Mouse (Mus musculus): Measurements from ENCODE around the gene Atp5d. TPM values are rescaled to one million over a fixed set of nuclear protein-coding genes. Genes with fewer than 3 reads are reported as not detected.

Atp5d gene
- polyA plus RNA-seq, 1 experiment from 2014 or later = 861 TPM

- no peaks in the 10 kb centered on the region for H3K9me3 ChIP-seq (replicated peaks)
- peak overlapping the region; percentile 98; the same call in 1 of the 2 replicates for H3K27ac ChIP-seq (ENCODE audit: poor library complexity, severe bottlenecking)
- peaks cover 78% of the 10 kb centered on the region for H3K4me1 ChIP-seq (replicated peaks)
- WGBS = 84% methylated on average over 7 of the region's 7 CpGs
- H3K9ac ChIP-seq = peak overlapping the region; percentile 100; the same call in 1 of the 2 replicates
- 0 out of 2 replicates have a peak overlapping the region, but pooled peaks have one; percentile 0 for H3K4me3 ChIP-seq
- H3K4me2 ChIP-seq = no peak overlapping the region
- no peaks in the 10 kb centered on the region for H3K27me3 ChIP-seq (replicated peaks)
- no peak for ATAC-seq (ENCODE audit: insufficient number of reproducible peaks, low FRiP score)
- H3K36me3 ChIP-seq = peaks cover 81% of the 10 kb centered on the region
Observed at GRCm38 (mm10) chr10:80154384-80154783, 16.0 kb downstream of the Atp5d start.

GRCm38 (mm10) chr10:80155277-80155676 lies 16.8 kb downstream of the Atp5d start:
- peaks cover 74% of the 10 kb centered on the region for H3K36me3 ChIP-seq
- H3K9me3 ChIP-seq (replicated peaks) = no peaks in the 10 kb centered on the region
- no peak overlapping the region for H3K4me2 ChIP-seq
- peaks cover 83% of the 10 kb centered on the region for H3K4me1 ChIP-seq (replicated peaks)
- no peak overlapping the region for H3K4me3 ChIP-seq
- H3K27ac ChIP-seq (ENCODE audit: poor library complexity, severe bottlenecking) = peak overlapping the region; percentile 19
- 48% methylated on average over 1 of the region's 1 CpGs for WGBS
- ATAC-seq (ENCODE audit: insufficient number of reproducible peaks, low FRiP score) = no peak
- H3K27me3 ChIP-seq (replicated peaks) = no peaks in the 10 kb centered on the region
- peak overlapping the region; percentile 100 for H3K9ac ChIP-seq

GRCm38 (mm10) chr10:80156002-80156751 lies 17.7 kb downstream of the Atp5d start:
- Histone ChIP-seq H3K4me2 (no peak overlapping the region), H3K4me3 (no peak overlapping the region), H3K27me3 (replicated peaks) (no peaks in the 10 kb centered on the region), H3K4me1 (replicated peaks) (peaks cover 92% of the 10 kb centered on the region), H3K9ac (peak overlapping the region; percentile 45), H3K36me3 (peaks cover 67% of the 10 kb centered on the region), H3K9me3 (replicated peaks) (no peaks in the 10 kb centered on the region), H3K27ac (ENCODE audit: poor library complexity, severe bottlenecking) (peak overlapping the region; percentile 97)
- no peak for ATAC-seq (ENCODE audit: insufficient number of reproducible peaks, low FRiP score)
- WGBS = 83% methylated on average over 29 of the region's 29 CpGs

DNA sequence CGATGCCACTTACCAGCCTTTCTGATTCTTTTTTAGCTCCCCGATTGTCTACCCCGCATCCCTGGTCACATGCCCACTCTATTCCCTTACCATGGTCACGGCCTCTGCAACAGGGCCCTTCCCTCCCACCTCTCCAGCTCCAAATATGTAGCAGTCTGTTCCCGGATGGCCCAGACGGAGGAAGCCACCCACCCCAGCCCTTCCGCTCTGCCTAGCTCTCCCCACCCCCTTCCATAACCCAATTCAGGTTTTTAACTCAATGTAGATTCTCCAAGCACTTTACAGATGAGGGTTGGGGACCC lies 18.3 kb downstream of the Atp5d start:
- no peak for ATAC-seq (ENCODE audit: insufficient number of reproducible peaks, low FRiP score)
- no peak overlapping the region for H3K4me3 ChIP-seq
- H3K4me2 ChIP-seq = no peak overlapping the region
- H3K27ac ChIP-seq (ENCODE audit: poor library complexity, severe bottlenecking) = peak overlapping the region; percentile 97
- WGBS = 55% methylated on average over 7 of the region's 7 CpGs
- peaks cover 95% of the 10 kb centered on the region for H3K4me1 ChIP-seq (replicated peaks)
- H3K27me3 ChIP-seq (replicated peaks) = no peaks in the 10 kb centered on the region
- H3K9me3 ChIP-seq (replicated peaks) = no peaks in the 10 kb centered on the region
- peak overlapping the region; percentile 45 for H3K9ac ChIP-seq
- peaks cover 62% of the 10 kb centered on the region for H3K36me3 ChIP-seq

GRCm38 (mm10) chr10:80157141-80157929 lies 18.9 kb downstream of the Atp5d start:
- peaks cover 95% of the 10 kb centered on the region for H3K4me1 ChIP-seq (replicated peaks)
- no peaks in the 10 kb centered on the region for H3K27me3 ChIP-seq (replicated peaks)
- no peak for ATAC-seq (ENCODE audit: insufficient number of reproducible peaks, low FRiP score)
- H3K4me3 ChIP-seq = no peak overlapping the region
- H3K4me2 ChIP-seq = 0 out of 2 replicates have a peak overlapping the region, but pooled peaks have one; percentile 11
- H3K36me3 ChIP-seq = peaks cover 56% of the 10 kb centered on the region
- WGBS = 52% methylated on average over 15 of the region's 15 CpGs
- no peaks in the 10 kb centered on the region for H3K9me3 ChIP-seq (replicated peaks)
- H3K27ac ChIP-seq (ENCODE audit: poor library complexity, severe bottlenecking) = peak overlapping the region; percentile 97
- H3K9ac ChIP-seq = peak overlapping the region; percentile 48; the same call in 1 of the 2 replicates

DNA sequence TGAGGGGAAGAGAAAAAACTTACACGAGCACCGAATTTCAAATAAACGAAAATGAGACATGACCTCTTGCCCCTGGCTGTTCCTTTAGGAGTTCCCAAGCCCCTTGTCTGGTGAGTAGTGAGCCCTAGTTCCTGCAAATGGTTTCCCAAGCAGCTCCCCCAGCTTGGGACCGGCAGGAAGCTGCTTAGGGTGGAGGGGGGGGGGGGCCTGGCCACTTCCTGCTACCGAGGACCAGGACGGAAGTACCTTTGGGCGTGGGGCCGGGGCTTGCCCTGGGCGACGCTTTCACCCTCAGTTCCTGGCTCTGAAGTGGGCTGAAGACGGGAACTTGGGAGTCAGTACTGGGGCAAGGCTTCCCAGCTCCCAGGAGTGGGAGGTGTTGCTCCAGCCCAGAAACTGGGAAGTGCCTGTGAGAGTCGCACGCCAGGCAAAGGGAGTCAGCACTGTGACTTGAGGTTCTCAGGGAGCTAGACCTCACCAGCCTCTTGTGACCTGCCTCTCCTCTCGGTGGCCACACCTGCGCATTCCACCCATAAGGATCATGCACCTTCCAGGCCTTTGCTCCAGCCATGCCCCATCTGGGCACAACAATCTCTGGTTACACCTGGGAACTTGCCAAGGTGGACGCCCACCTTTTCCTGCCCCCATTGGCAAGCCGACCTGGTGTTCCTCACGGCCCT lies 20.0 kb downstream of the Atp5d start:
- no peak for ATAC-seq (ENCODE audit: insufficient number of reproducible peaks, low FRiP score)
- Histone ChIP-seq H3K4me3 (0 out of 2 replicates have a peak overlapping the region, but pooled peaks have one; percentile 41), H3K4me1 (replicated peaks) (peaks cover 95% of the 10 kb centered on the region), H3K36me3 (peaks cover 45% of the 10 kb centered on the region), H3K27me3 (replicated peaks) (no peaks in the 10 kb centered on the region), H3K27ac (ENCODE audit: poor library complexity, severe bottlenecking) (peak overlapping the region; percentile 97), H3K9me3 (replicated peaks) (no peaks in the 10 kb centered on the region), H3K4me2 (peak overlapping the region; percentile 86), H3K9ac (peak overlapping the region; percentile 40; the same call in 1 of the 2 replicates)
- 12% methylated on average over 18 of the region's 18 CpGs for WGBS

GRCm38 (mm10) chr10:80159021-80159560 lies 20.7 kb downstream of the Atp5d start:
- peak; percentile 2; the same call in 1 of the 2 replicates for ATAC-seq (ENCODE audit: insufficient number of reproducible peaks, low FRiP score)
- H3K4me3 ChIP-seq = peak overlapping the region; percentile 41
- no peaks in the 10 kb centered on the region for H3K27me3 ChIP-seq (replicated peaks)
- H3K4me1 ChIP-seq (replicated peaks) = peaks cover 94% of the 10 kb centered on the region
- peak overlapping the region; percentile 40 for H3K9ac ChIP-seq
- H3K4me2 ChIP-seq = peak overlapping the region; percentile 86
- 8% methylated on average over 12 of the region's 12 CpGs for WGBS
- peaks cover 38% of the 10 kb centered on the region for H3K36me3 ChIP-seq
- H3K9me3 ChIP-seq (replicated peaks) = no peaks in the 10 kb centered on the region
- H3K27ac ChIP-seq (ENCODE audit: poor library complexity, severe bottlenecking) = peak overlapping the region; percentile 97

DNA sequence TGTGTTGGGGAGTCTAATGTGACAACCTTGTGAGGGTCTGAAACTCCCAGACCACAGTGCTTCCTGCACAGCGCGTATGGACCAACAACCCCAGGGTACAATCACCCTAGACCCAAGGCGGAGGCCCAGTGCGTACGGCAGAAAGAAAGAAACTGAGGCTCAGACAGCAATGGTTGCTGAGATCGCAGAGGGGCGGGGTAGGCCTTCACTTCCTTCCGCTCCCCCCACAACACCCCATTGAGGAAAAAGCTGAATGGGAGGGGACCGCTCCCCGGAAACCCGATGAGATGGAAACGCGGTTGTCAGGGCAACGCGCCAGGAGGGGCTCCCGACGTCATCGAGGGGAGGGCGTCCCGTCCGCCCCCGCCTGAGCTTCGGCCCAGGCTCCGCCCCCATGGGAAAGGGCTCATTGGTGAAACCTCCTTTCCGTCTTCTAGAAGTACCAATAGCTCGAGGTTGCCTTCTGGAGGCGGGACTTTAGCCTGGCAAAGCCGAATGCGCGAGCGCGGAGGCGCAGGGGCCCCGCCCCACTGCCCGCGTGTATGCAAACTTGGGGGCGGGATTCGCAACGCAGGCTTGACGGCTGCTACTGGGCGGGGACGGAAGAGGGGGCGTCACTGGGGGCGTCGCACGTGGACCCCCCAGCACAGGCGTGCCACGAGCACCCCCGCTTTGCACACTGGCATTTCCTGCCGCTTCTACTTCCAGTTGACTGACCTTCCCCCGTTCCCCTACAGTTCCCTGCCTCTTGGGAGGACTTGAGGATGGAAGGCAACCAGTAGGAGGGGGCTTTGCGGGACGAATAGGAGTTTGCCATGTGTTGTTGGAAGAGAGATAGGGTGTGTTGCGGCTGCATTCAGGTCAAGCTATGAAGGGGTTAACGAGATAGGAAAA lies 21.4 kb downstream of the Atp5d start:
- H3K27ac ChIP-seq (ENCODE audit: poor library complexity, severe bottlenecking) = peak overlapping the region; percentile 97
- ATAC-seq (ENCODE audit: insufficient number of reproducible peaks, low FRiP score) = peak; percentile 83
- under 1% methylated on average over 55 of the region's 55 CpGs for WGBS
- no peaks in the 10 kb centered on the region for H3K9me3 ChIP-seq (replicated peaks)
- no peaks in the 10 kb centered on the region for H3K27me3 ChIP-seq (replicated peaks)
- H3K4me2 ChIP-seq = peak overlapping the region; percentile 86
- peak overlapping the region; percentile 41 for H3K4me3 ChIP-seq
- H3K9ac ChIP-seq = peak overlapping the region; percentile 78
- H3K36me3 ChIP-seq = peaks cover 31% of the 10 kb centered on the region
- H3K4me1 ChIP-seq (replicated peaks) = peaks cover 94% of the 10 kb centered on the region

GRCm38 (mm10) chr10:80160455-80161371 lies 22.3 kb downstream of the Atp5d start:
- under 1% methylated on average over 33 of the region's 33 CpGs for WGBS
- no peaks in the 10 kb centered on the region for H3K27me3 ChIP-seq (replicated peaks)
- peaks cover 22% of the 10 kb centered on the region for H3K36me3 ChIP-seq
- H3K9me3 ChIP-seq (replicated peaks) = no peaks in the 10 kb centered on the region
- peaks cover 92% of the 10 kb centered on the region for H3K4me1 ChIP-seq (replicated peaks)
- H3K9ac ChIP-seq = peak overlapping the region; percentile 78
- ATAC-seq (ENCODE audit: insufficient number of reproducible peaks, low FRiP score) = 0 out of 2 replicates have a peak, but pooled peaks have one; percentile 6
- H3K4me3 ChIP-seq = peak overlapping the region; percentile 41
- H3K27ac ChIP-seq (ENCODE audit: poor library complexity, severe bottlenecking) = peak overlapping the region; percentile 97
- H3K4me2 ChIP-seq = peak overlapping the region; percentile 86
